Mouse (Mus musculus) MEL (cell line): ENCODE measurements around the gene Tdo2. TPM values are rescaled to one million over a fixed set of nuclear protein-coding genes. Genes with fewer than 3 reads are reported as not detected.

Experiments
- DNase-seq: peaks from one replicate; pipeline ENCODE4 v3.0.0; 2011; ENCODE audit warnings: low read depth, low spot score
- H3K27ac ChIP-seq: 2 replicates; pipeline ENCODE4 v1.5.1; 2012; ENCODE audit warnings: low read depth, mild to moderate bottlenecking, control low read depth, low read length, moderate library complexity; ENCODE audit not compliant: control insufficient read depth
- H3K27me3 ChIP-seq, 2 experiments: fragments of 150-350 bp in 1 of 2; sonication (generic) in 1 of 2; 2 replicates each; pipeline ENCODE4 v1.6.1; 2012; ENCODE audit warnings: low read length in 2 of 2, mild to moderate bottlenecking in 2 of 2, improper control_type of control experiment in 1 of 2, moderate library complexity in 1 of 2; ENCODE audit not compliant: insufficient read depth in 2 of 2, control insufficient read depth in 1 of 2
- H3K36me3 ChIP-seq, 2 experiments: 2 replicates each; pipeline ENCODE4 v1.6.1; 2012 to 2014; ENCODE audit warnings: low read length in 2 of 2, improper control_type of control experiment in 1 of 2, inconsistent platforms in 1 of 2, mild to moderate bottlenecking in 1 of 2; ENCODE audit not compliant: insufficient read depth in 2 of 2, control insufficient read depth in 1 of 2
- H3K4me1 ChIP-seq, 2 experiments: fragments of 150-350 bp in 1 of 2; sonication (generic) in 1 of 2; 2 replicates each; pipeline ENCODE4 v1.6.1; 2012; ENCODE audit warnings: low read length in 2 of 2, improper control_type of control experiment in 1 of 2, mild to moderate bottlenecking in 1 of 2; ENCODE audit not compliant: insufficient read depth in 2 of 2, control insufficient read depth in 1 of 2
- H3K4me3 ChIP-seq, 2 experiments: fragments of 150-350 bp in 1 of 2; sonication (generic) in 1 of 2; 2 replicates each; pipeline ENCODE4 v1.5.1; 2012; ENCODE audit warnings: low read depth in 2 of 2, low read length in 2 of 2, mild to moderate bottlenecking in 2 of 2, moderate library complexity in 2 of 2, control low read depth in 1 of 2, improper control_type of control experiment in 1 of 2; ENCODE audit not compliant: control insufficient read depth in 1 of 2, insufficient read depth in 1 of 2
- H3K79me2 ChIP-seq: 2 replicates; pipeline ENCODE4 v1.6.1; 2012; ENCODE audit warnings: mild to moderate bottlenecking, low read length, moderate library complexity; ENCODE audit not compliant: control insufficient read depth, poor library complexity, insufficient read depth
- H3K9ac ChIP-seq: 2 replicates; pipeline ENCODE4 v1.6.1; 2012; ENCODE audit warnings: low read depth, mild to moderate bottlenecking, control low read depth, low read length, moderate library complexity; ENCODE audit not compliant: control insufficient read depth, poor library complexity, severe bottlenecking
- H3K9me3 ChIP-seq: fragments of 150-350 bp; sonication (generic); replicated peaks from 2 replicates; pipeline ENCODE4 v1.6.1; 2012; ENCODE audit warnings: mild to moderate bottlenecking, low read length, improper control_type of control experiment, moderate library complexity; ENCODE audit not compliant: insufficient read depth
- CHD1 ChIP-seq: IDR thresholded peaks from 2 replicates; pipeline ENCODE4 v1.6.1; 2012; ENCODE audit warnings: low read depth, mild to moderate bottlenecking, inconsistent platforms, low read length, improper control_type of control experiment
- CHD2 ChIP-seq: IDR thresholded peaks from 2 replicates; pipeline ENCODE4 v1.6.1; 2011; ENCODE audit warnings: low read length, improper control_type of control experiment
- CTCF ChIP-seq, 3 experiments: IDR thresholded peaks in 2 of 3; conservative IDR thresholded peaks in 1 of 3; 2 replicates each; pipeline ENCODE4 v1.5.1; 2011 to 2012; ENCODE audit warnings: low read length in 3 of 3, low read depth in 2 of 3, mild to moderate bottlenecking in 2 of 3, improper control_type of control experiment in 1 of 3, inconsistent platforms in 1 of 3, mixed read lengths in 1 of 3, moderate library complexity in 1 of 3; ENCODE audit not compliant: control insufficient read depth in 1 of 3, insufficient read depth in 1 of 3, poor library complexity in 1 of 3, severe bottlenecking in 1 of 3
- E2F4 ChIP-seq: IDR thresholded peaks from 2 replicates; pipeline ENCODE4 v1.6.1; 2011; ENCODE audit warnings: low read depth, low read length, improper control_type of control experiment, borderline replicate concordance
- ELF1 ChIP-seq: IDR thresholded peaks from 2 replicates; pipeline ENCODE4 v1.6.1; 2014; ENCODE audit warnings: low read depth, mild to moderate bottlenecking, inconsistent platforms, low read length, improper control_type of control experiment, moderate library complexity
- ETS1 ChIP-seq: IDR thresholded peaks from 2 replicates; pipeline ENCODE4 v1.6.1; 2012; ENCODE audit warnings: low read depth, mild to moderate bottlenecking, inconsistent platforms, low read length, improper control_type of control experiment, moderate library complexity
- GABPA ChIP-seq: IDR thresholded peaks from 2 replicates; pipeline ENCODE4 v1.6.1; 2012; ENCODE audit warnings: low read depth, mild to moderate bottlenecking, inconsistent platforms, low read length, improper control_type of control experiment, moderate library complexity
- GATA1 ChIP-seq: IDR thresholded peaks from 2 replicates; pipeline ENCODE4 v1.6.1; 2011; ENCODE audit warnings: low read depth, low read length, improper control_type of control experiment
- HCFC1 ChIP-seq: IDR thresholded peaks from 2 replicates; pipeline ENCODE4 v1.6.1; 2012; ENCODE audit warnings: low read depth, mild to moderate bottlenecking, inconsistent platforms, low read length, improper control_type of control experiment, moderate library complexity
- JUND ChIP-seq: IDR thresholded peaks from 2 replicates; pipeline ENCODE4 v1.6.1; 2011; ENCODE audit warnings: low read depth, mild to moderate bottlenecking, improper control_type of control experiment, low read length
- KAT2A ChIP-seq: conservative IDR thresholded peaks from 2 replicates; pipeline ENCODE4 v1.6.1; 2012; ENCODE audit warnings: low read depth, low read length, improper control_type of control experiment, inconsistent platforms
- MAFK ChIP-seq: IDR thresholded peaks from 2 replicates; pipeline ENCODE4 v1.6.1; 2011; ENCODE audit warnings: low read depth, mild to moderate bottlenecking, low read length, improper control_type of control experiment, borderline replicate concordance
- MAX ChIP-seq: IDR thresholded peaks from 2 replicates; pipeline ENCODE4 v1.6.1; 2011; ENCODE audit warnings: low read length, improper control_type of control experiment
- MAZ ChIP-seq: IDR thresholded peaks from 2 replicates; pipeline ENCODE4 v1.6.1; 2012; ENCODE audit warnings: low read depth, mild to moderate bottlenecking, inconsistent platforms, low read length, improper control_type of control experiment
- MEF2A ChIP-seq: IDR thresholded peaks from 2 replicates; pipeline ENCODE4 v1.6.1; 2014; ENCODE audit warnings: low read depth, mild to moderate bottlenecking, inconsistent platforms, low read length, improper control_type of control experiment; ENCODE audit not compliant: poor library complexity, insufficient replicate concordance, severe bottlenecking; ENCODE audit errors: extremely low read depth
- MYC ChIP-seq: IDR thresholded peaks from 2 replicates; pipeline ENCODE4 v1.6.1; 2011; ENCODE audit warnings: low read depth, mild to moderate bottlenecking, low read length, improper control_type of control experiment, moderate library complexity
- NRF1 ChIP-seq: IDR thresholded peaks from 2 replicates; pipeline ENCODE4 v1.6.1; 2014; ENCODE audit warnings: low read depth, mild to moderate bottlenecking, inconsistent platforms, low read length, improper control_type of control experiment, moderate library complexity; ENCODE audit not compliant: poor library complexity, insufficient read depth, severe bottlenecking
- POLR2AphosphoS2 ChIP-seq: IDR thresholded peaks from 2 replicates; pipeline ENCODE4 v1.6.1; 2011; ENCODE audit warnings: low read length, improper control_type of control experiment
- RAD21 ChIP-seq: IDR thresholded peaks from 2 replicates; pipeline ENCODE4 v1.6.1; 2011; ENCODE audit warnings: mild to moderate bottlenecking, low read depth, low read length, improper control_type of control experiment
- SMC3 ChIP-seq: IDR thresholded peaks from 2 replicates; pipeline ENCODE4 v1.6.1; 2011; ENCODE audit warnings: low read depth, low read length, improper control_type of control experiment
- TCF12 ChIP-seq: IDR thresholded peaks from 2 replicates; pipeline ENCODE4 v1.6.1; 2014; ENCODE audit warnings: low read depth, mild to moderate bottlenecking, inconsistent platforms, low read length, improper control_type of control experiment, moderate library complexity
- USF1 ChIP-seq: IDR thresholded peaks from 2 replicates; pipeline ENCODE4 v1.6.1; 2014; ENCODE audit warnings: low read depth, mild to moderate bottlenecking, inconsistent platforms, low read length, improper control_type of control experiment, moderate library complexity
- USF2 ChIP-seq, 2 experiments: IDR thresholded peaks; 2 replicates each; pipeline ENCODE4 v1.6.1; 2011 to 2012; ENCODE audit warnings: improper control_type of control experiment in 2 of 2, low read length in 2 of 2, borderline replicate concordance in 1 of 2, inconsistent platforms in 1 of 2, low read depth in 1 of 2, mild to moderate bottlenecking in 1 of 2; ENCODE audit not compliant: insufficient read depth in 1 of 2
- ZC3H11A ChIP-seq: IDR thresholded peaks from 2 replicates; pipeline ENCODE4 v1.6.1; 2012; ENCODE audit warnings: low read depth, mild to moderate bottlenecking, inconsistent platforms, low read length, improper control_type of control experiment
- ZKSCAN1 ChIP-seq: IDR thresholded peaks from 2 replicates; pipeline ENCODE4 v1.6.1; 2012; ENCODE audit warnings: low read depth, mild to moderate bottlenecking, inconsistent platforms, low read length, improper control_type of control experiment, moderate library complexity
- polyA plus RNA-seq, 2 experiments: library from polyadenylated mRNA; stranded (reverse) in 1 of 2; unstranded in 1 of 2; fragments of >175 nt in 1 of 2; fragments of >200 nt in 1 of 2; gene quantifications; 2 replicates each; pipeline versions ENCODE4 v1.2.1 to v1.2.4; 2012; ENCODE audit warnings: low replicate concordance in 2 of 2, low read depth in 1 of 2; ENCODE audit not compliant: insufficient read length in 2 of 2, insufficient read depth in 1 of 2, missing spikeins in 1 of 2
- total RNA-seq: library from RNA; depleted of rRNA; stranded (reverse); fragments of 300-350 nt; gene quantifications from 2 replicates; pipeline ENCODE4 v1.2.3, GENCODE M21; 2012

Tdo2 gene
- total and polyA plus RNA-seq, 3 experiments, result not detected

GRCm38 (mm10) chr3:81942341-81942740 lies 33.7 kb downstream of the Tdo2 start:
- no peaks in the 10 kb centered on the region for H3K36me3 ChIP-seq

GRCm38 (mm10) chr3:81938924-81939323 lies 37.1 kb downstream of the Tdo2 start:
- no peaks in the 10 kb centered on the region for H3K4me1 ChIP-seq
- no peak for DNase-seq
- H3K27me3 ChIP-seq, result no peaks in the 10 kb centered on the region
- H3K27ac ChIP-seq, result no peak overlapping the region
- H3K9me3 ChIP-seq, result no peaks in the 10 kb centered on the region
- no peaks in the 10 kb centered on the region for H3K79me2 ChIP-seq
- no peaks in the 10 kb centered on the region for H3K36me3 ChIP-seq
- H3K9ac ChIP-seq, result no peak overlapping the region
- TF ChIP-seq KAT2A, result no peak
- TF ChIP-seq RAD21, result no peak
- no peak for TF ChIP-seq SMC3
- TF ChIP-seq ETS1, result no peak
- no peak for TF ChIP-seq MEF2A
- no peak for TF ChIP-seq HCFC1
- no peak for TF ChIP-seq ZC3H11A
- no peak for TF ChIP-seq MAFK
- TF ChIP-seq ZKSCAN1, result no peak
- TF ChIP-seq MAX, result no peak
- TF ChIP-seq GABPA, result no peak
- no peak for TF ChIP-seq POLR2AphosphoS2
- TF ChIP-seq CHD1, result no peak
- TF ChIP-seq MYC, result no peak
- no peak for TF ChIP-seq USF2 (IDR thresholded peaks at IDR 0.05; ENCODE audit: borderline replicate concordance in 1 of 2, insufficient read depth in 1 of 2, low read depth in 1 of 2, low read length in 2 of 2)
- TF ChIP-seq MAZ, result no peak
- no peak for TF ChIP-seq GATA1
- no peak for TF ChIP-seq CHD2
- H3K4me3 ChIP-seq, result no peak overlapping the region

More at GRCm38 (mm10) chr3:81942341-81942740, 33.7 kb downstream of the Tdo2 start:
- Histone ChIP-seq H3K4me3 (no peak overlapping the region), H3K9ac (no peak overlapping the region), H3K27ac (no peak overlapping the region), H3K4me1 (no peaks in the 10 kb centered on the region), H3K79me2 (no peaks in the 10 kb centered on the region), H3K27me3 (no peaks in the 10 kb centered on the region), H3K9me3 (no peaks in the 10 kb centered on the region)
- DNase-seq, result no peak
- TF ChIP-seq CTCF (IDR thresholded peaks at IDR 0.05 in 2 of 3, conservative IDR thresholded peaks at IDR 0.05 in 1 of 3; ENCODE audit: control insufficient read depth in 1 of 3, insufficient read depth in 1 of 3, low read depth in 2 of 3, low read length in 3 of 3, poor library complexity in 1 of 3, severe bottlenecking in 1 of 3), result no peak
- TF ChIP-seq USF1, result no peak
- no peak for TF ChIP-seq ETS1
- no peak for TF ChIP-seq KAT2A
- no peak for TF ChIP-seq RAD21
- no peak for TF ChIP-seq TCF12
- no peak for TF ChIP-seq ELF1
- TF ChIP-seq POLR2AphosphoS2, result no peak
- TF ChIP-seq SMC3, result no peak
- TF ChIP-seq NRF1, result no peak
- no peak for TF ChIP-seq E2F4
- no peak for TF ChIP-seq GABPA
- no peak for TF ChIP-seq MAZ
- no peak for TF ChIP-seq JUND
- no peak for TF ChIP-seq GATA1
